Mouse (Mus musculus) heart, postnatal 25 days (tissue): Measurements from ENCODE around the gene Acacb. TPM values are rescaled to one million over a fixed set of nuclear protein-coding genes. Genes with fewer than 3 reads are reported as not detected.

Experiments
- DNase-seq: peaks from one replicate; pipeline ENCODE4 v3.0.0; 2022; ENCODE audit warnings: low spot score
- intact Hi-C: fragments of 180-260 bp; cut with DNase I; formaldehyde crosslinking; loops from one replicate; pipeline ENCODE4 v1.15.1; 2025
- total RNA-seq, 2 experiments: library from RNA; stranded (reverse); gene quantifications; 2 replicates each; pipeline ENCODE4 v1.2.3; 2021

Acacb gene
- total RNA-seq, 2 experiments from 2014 or later = 182 to 193 TPM

DNA sequence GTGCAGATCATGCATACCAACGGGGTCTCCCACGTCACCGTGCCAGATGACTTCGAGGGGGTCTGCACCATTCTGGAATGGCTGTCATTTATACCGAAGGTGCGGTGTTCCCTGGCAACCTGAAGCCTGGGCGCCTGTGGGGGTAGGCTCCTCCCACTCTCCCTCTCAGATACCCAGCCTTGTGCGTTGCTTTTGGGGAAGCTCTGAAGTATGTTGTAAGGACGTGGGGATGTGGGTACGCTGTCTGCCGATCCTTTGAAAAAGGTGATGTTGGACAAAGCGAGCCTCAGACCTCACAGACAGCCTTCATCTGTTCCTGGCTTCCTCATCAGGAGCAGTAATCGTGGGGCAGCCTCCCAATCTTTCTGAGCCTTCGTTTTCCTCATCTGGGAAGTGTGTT is 93.4 kb downstream of the Acacb start:
- intact Hi-C loops = no loop called here
- DNase-seq = no peak

DNA sequence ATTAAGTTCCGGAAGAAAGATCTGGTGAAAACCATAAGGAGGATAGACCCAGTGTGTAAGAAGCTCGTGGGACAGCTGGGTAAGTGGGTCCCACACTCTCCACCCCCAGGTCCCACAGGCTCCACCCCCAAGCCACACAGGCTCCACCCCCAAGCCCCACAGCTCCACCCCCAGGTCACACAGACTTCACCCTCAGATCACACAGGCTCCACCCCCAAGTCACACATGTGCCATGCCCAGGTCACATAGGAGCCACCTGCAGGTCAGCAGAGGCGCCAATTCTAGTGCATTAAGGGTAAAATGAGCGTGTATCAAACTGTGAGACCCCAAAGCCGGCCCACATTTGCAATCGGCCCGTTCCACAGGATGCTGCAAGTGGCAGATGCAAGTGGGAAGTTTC is 100.1 kb downstream of the Acacb start:
- DNase-seq = no peak
- intact Hi-C loops = no loop called here

DNA sequence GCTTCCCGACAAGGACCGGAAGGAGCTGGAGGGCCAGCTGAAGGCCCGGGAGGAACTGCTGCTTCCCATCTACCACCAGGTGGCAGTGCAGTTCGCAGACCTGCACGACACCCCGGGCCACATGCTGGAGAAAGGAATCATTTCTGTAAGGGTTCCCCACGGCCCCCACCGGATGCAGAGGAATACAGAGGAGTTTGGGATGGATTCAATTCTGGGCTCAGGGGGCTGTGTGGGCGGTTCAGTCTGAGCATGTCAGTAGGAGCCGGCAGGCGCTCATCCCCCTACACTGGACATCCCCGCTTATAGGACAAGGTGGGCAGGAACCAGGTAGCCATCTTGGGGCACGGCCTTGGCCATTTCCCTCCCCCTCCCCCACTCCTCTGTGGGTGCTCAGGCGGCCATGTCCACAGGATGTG is 101.8 kb downstream of the Acacb start:
- intact Hi-C loops = loop anchor here (1.0 kb wide), 1 partner anchor 61 kb away; no protein-coding TSS in a partner anchor
- peak; percentile 28 for DNase-seq

DNA sequence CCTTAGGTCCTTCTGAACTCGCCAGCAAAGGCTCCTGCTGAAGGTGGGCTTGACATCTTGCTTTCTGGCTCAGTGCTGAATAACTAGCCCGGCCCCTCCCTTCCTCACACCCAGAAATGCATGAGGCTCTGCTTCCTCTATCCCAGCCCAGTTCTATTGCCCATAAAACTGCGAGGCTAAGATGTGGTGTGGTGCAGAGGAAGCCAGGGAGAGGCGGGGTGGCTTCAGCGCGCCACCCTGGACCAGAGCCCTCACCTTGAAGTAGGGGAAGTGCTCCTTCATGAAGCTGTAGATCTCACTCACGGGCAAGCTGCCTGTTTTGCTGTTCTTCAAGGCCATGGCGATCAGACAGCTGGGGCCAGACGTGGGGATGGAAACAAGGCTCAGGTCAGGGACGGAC is 113.2 kb downstream of the Acacb start:
- no peak for DNase-seq
- intact Hi-C loops = no loop called here

DNA sequence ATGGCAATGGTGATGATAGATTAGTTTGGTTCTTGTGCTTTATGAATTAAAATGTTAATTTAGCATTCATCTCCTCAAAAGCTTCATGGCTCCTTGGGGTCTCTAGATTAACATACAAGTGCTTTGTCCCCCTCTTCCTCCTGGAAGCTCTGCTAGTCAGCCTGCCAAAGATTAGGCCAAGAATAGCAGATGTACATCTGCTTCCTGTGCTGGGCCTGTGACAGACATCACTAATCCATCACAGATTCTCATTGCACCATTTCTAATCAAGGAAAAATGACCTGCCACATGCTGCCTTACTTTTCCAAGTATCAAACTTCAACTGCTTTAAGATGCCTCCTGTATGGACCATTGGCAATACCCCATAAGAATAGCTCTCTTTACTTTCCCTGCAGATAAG is 115.2 kb downstream of the Acacb start:
- DNase-seq = no peak
- intact Hi-C loops = no loop called here

DNA sequence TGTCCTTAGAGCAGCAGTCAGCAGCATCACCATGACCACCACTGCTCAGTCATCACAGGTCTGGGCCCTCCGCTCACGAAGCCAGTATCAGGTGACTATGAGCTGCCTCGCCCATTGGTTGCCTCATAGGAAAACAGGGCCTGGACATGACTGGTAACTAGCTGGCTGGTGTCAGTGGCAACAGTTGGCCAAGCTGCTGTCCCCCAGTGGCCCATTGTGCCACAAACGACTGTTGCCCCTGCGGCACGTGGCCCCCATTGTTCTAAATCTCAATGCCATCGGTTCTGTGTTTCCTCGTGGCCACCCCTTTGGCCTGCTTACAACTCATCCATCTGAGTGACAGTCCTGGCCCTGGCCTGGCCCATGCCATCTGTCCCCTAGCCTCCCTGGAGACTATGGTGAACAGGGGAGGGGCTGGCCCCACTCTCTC is 117.7 kb downstream of the Acacb start:
- intact Hi-C loops = no loop called here
- DNase-seq = no peak

DNA sequence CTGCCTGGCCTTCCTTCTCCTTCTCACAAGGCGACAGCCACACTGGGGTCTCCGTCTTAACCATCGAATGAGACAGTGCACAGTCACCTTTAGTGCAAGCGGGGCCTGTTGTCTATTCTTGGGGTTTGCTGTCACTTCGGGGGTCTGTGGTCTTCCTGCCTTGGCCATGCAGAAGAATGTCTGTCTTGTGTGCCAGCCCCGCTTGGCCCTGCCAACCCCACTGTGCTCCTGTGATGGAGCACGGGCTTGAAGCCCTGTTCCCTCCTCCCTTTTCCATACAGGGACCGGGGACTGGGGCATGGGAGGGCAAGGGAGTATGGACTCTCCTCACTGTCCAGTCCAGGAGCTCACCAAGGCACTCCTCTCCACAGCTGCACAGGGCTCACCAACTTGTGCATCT is 118.5 kb downstream of the Acacb start:
- intact Hi-C loops = no loop called here

DNA sequence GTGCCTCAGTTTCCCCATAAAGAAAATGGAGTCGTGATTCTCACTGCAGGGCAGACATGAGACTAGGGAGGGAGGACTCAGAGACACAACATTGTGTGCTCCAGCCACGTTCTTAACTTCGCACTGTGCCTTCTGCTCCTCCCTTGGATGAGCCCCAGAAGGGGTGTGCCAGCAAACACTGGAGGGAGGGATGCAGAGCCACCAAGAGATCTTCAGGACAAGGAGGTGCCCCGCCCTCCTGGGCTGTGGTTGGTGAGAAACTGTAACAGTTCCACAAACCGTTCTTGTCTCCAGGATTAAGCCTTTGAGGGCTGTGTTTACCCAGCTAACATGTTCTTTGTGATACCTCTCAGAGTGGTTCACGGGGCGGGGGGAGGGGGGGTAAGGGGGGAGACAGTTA is 122.3 kb downstream of the Acacb start:
- intact Hi-C loops = no loop called here
- DNase-seq = no peak

More for the DNA sequence above, 118.5 kb downstream of the Acacb start:
- DNase-seq = no peak

DNA sequence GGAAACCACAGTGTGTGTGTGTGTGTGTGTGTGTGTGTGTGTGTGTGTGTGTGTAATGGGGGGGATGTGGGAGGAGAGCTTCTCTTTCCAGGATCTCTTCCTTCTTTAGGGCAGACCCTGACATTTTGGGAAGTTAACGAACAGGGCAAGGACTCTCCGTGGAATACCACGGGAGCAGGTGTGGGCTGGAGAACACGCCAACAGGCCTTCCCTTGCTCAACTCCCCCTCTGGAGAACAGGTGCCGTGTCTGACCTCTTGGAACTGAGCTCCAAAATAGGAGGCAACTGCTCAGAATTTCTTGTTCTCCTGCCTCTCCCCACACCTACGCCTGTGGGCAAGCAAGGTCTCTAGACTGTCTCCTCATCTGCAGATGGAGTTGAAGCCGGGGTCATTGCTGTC is 123.2 kb downstream of the Acacb start:
- no peak for DNase-seq

DNA sequence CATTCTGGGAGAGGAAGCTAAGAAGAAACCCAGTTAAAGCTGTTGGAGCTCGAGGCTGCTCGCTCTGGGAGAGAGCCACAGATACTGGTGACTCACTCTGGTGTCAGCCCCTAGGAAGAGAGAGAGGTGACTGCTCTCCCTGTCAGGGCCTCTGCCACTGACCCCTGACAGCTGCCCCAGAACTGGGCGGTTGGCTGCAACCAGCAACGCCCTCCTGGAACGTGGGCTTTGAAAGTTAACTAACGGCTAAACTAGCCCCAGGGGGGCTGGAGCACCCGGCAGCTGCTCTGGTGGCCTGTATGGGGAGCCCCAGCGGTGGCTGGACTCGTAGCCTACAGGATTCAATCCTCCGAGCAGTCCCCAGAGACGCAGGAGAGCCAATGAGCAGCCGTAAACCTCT is 123.6 kb downstream of the Acacb start:
- DNase-seq = no peak
- intact Hi-C loops = no loop called here

More for the DNA sequence above, 123.2 kb downstream of the Acacb start:
- intact Hi-C loops = no loop called here

DNA sequence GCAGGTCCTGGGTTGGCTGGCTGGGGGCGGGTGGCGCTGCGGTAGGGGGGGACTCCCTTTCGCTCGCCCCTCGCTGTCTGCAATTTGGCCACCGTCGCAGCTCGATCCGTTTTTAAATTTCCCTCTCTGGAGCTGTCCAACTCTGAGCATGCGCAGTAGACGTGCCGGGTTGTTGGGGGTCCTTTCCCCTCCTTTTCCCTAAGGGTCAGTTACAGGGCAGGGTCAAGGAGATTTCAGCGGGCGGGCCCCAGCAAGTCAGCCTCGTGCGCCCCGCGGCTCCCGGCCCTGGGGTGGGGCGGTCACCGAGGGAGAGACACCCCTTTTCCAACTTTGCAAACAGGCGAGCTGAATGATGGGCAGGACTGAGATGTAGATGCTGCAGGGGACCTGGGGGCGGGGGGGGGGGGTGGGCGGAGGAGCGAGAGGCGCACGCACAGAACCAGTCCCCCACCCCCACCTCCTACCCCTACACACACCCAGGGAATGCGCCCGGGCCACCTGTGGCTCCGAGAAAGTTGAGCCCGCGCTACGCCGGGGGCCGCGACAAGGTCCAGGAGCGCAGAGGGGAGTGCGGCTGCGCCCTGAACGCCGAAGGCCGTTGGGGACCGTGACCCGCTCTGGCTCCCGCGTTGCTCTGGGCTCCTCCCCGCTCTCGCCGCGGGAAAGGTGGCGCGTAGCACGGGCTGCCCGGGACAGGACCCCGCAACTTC is 127.5 kb downstream of the Acacb start, which contains the start of gene Foxn4:
Gene Foxn4, minus strand, starts transcription at position 115 of the 710 bp plus-strand sequence.
- DNase-seq = no peak
- intact Hi-C loops = no loop called here

DNA sequence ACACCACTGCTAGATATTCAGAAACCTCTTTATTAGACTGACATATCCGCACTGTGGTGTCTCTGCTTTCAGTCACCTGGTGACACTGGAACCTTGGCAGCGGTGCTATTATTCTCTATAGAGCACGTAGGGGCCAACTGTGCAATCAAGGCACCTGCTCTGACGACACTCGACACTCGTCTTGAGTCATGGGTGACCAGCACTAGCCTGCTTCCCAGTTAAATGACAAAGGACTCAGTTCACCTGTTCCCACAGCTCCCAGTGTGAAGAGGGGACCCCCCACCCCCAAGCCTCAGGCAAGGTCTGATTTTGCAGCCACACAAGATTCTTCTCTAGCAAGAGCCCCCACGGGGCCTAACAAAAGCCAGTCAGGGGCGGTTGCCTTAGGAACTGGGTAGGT is 129.0 kb downstream of the Acacb start:
- no peak for DNase-seq
- intact Hi-C loops = no loop called here

DNA sequence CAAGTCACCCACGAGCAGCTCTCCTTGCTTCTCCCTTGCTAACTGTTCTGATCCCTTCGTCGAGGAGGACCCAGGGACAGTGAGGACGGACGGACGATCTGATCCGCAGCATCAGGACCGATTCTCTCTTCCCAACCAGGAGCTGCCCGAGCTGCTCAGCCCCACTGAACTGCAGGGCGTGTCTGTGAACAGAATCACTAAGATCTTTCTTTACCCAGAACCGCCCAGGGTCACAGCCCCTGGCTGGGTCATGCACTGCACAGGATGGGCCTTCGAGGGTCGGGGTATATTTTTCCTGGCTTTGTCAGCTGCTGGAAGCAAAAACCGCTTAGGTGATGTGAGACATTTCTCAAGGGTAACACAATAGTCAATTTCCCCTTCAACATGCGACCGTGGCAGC is 129.7 kb downstream of the Acacb start:
- intact Hi-C loops = no loop called here
- no peak for DNase-seq

DNA sequence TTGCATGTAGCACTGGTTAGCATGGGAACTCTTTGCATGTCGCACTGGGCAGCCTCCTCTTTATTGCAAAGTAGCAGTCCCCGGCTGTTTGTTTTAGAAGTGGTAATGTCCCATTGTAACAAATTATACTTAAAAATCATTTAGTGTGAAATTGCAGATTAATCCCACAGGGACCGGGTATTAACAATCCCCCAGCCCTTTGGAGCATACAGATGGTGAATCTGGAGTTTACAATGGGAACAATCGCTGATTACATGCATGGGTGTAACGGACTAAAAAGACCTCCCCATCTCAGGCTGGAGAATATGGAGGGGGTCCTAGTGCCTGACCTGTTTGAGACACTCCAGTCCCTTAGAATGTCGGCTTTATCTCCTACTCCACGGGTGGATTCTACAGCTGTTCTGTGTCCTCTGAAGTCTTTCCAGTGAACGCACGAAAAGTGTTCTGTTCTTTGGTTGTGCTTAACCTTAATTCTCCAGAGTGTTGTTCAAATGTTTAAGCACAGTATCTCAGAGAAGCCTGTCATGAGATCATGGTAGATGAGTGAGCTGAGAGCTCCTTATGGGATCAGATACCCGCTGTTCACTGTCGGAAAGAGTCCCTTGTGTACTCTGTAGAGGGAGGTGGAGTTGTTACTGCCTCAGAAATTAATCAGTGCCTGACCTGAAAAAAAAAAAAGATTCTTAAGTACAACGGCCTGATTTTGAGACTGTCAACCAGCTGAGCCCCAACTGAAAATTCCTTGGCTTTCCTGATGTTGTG is 133.2 kb downstream of the Acacb start:
- intact Hi-C loops = no loop called here
- DNase-seq = no peak

DNA sequence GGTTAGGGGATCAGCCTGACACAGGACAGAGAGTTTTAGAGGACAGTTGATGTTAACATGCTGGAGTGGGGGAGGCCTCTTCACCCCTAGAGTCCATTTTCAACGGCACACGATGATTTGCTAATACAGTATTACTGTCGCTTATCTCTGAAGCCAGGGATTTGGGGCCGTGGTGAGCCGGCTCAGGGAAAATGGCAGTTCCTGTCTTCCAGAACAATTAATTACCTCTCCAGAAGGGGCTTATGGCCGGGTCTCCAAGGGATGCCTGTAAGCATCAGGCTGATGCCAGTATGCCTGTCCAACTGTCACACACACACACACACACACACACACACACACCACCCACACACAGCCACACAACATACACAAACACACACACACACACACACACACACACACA is 136.0 kb downstream of the Acacb start:
- DNase-seq = no peak
- intact Hi-C loops = no loop called here

DNA sequence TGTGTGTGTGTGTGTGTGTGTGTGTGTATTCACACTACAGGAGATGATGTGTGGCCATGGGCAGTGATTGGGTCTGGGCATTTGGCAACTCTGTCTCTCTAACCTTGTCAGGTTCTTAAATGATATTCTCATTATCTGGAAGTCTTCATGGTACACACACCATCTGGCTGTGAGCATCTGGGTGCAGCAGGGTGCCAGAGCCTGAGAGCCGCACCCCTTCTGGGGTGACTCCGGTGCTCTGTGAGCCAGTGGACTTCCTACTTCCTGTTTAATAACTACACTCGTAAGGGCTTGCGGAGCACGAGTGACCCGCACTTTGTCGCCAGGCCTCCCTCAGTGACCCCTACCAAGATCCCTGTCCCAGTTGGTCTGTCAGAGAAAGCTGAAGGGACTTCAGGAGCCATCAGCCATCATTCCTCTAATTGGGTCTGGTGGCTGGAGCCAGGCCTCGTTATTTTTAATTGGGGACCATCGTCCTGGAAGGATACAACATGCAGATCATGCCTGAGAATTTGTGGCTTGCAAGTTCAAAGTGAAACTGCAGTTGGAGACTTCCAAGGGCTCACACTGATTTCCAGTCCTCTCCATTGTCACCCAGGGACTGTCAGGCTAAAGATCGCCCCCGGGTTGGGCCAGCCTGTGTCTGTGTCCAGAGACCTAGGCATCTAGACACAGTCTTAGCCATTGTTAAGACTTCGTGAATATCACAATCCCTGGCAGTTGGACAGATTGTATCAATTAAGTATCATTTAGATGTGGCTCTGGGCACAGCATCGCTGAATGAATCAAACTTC is 138.5 kb downstream of the Acacb start:
- no peak for DNase-seq
- intact Hi-C loops = no loop called here

DNA sequence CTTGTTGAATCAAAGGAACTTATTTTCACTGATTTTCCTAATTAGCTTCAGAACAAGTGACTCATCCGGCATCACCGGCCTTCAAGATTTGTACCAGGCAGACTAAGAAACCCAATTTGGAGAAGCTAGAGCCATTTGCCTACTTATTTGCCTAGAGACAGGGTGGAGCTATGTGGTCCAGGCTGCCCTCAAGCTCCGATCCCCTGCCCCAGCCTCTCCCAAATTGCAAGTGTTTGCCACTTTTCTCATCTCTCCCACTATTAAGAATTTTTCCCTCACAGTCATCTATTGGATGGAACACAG is 139.0 kb downstream of the Acacb start:
- no peak for DNase-seq
- intact Hi-C loops = no loop called here

DNA sequence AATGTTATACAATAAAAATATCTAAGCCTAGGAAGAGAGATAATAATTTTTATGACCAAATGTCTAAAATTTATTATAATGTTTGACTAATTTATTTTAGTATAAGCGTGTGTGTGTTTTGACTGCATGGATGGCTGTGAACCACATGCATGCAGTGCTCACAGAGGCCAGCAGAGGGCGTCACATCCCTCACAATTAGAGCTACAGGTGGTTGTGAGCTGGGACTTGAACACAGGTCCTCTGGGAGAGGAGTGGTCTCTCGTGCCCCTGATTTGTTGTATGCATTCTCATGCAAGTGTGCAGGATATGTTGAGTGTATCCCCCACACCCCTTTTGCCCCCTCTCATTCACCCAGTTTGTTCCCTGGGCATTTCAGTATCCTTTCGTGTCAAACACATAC is 139.8 kb downstream of the Acacb start:
- no peak for DNase-seq
- intact Hi-C loops = no loop called here

DNA sequence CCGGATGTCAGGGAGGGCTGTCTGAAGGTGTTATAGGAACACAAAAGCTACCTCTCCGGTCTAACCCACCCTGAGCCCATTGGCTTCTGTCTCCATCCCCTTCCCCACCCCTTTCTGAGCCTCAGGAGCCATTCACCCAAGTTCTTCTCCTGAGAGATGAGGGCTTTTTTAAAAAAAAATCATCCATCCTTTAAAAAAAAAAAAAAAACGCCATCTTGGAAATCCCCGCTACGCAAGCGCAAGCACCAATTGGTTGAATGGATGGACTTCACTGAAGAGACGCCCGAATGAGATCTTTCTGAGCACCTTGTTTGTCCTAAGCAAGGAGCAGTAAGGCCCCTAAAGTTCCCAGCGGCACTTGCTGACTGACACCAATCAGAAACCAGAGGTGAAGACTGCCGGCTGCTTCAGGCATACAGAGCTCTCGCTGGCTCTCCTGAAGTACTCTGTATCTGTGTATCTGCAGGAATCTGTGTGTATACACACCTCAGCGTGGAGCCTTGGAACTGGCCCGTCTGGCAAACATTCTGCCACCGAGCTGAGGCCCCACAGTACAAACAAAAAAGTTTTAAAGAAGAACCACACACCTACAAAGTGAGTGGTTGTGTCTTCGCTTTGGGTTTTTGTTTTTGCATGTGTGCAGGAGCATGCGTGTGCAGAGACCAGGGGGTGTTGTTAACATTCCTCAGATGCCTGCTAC is 140.7 kb downstream of the Acacb start:
- intact Hi-C loops = no loop called here
- DNase-seq = no peak

DNA sequence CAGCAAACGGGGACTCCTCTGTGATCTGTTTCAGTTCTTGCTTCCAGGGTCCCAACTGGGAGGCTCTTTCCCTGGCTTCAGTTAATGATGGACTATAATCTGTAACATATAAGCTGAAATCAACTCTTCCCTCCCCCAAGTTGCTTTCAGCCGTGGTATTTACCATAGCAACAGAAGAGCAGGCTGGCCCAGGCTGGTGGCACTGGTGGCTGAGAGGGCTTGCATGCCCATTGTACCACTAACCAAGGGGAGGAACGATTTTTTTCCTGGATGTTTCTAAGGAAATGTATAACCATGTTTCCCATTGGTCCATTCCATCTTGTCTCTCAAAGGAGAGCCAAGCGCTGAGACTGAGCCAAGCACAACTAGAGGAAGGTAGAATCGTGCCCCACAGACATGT is 142.1 kb downstream of the Acacb start:
- intact Hi-C loops = no loop called here
- DNase-seq = no peak
